Mouse (Mus musculus): ENCODE results near the gene Zbtb34. TPM values are rescaled to one million over a fixed set of nuclear protein-coding genes. Genes with fewer than 3 reads are reported as not detected.

Gene Zbtb34
- polyA plus RNA-seq, 1 experiment from 2014 or later, result 7.4 TPM

- Histone ChIP-seq H3K27me3 (replicated peaks; ENCODE audit: low read depth, poor library complexity, severe bottlenecking) (no peaks in the 10 kb centered on the region; the same call in 1 of the 2 replicates), H3K27ac (replicated peaks) (peak overlapping the region; percentile 84), H3K4me3 (peak overlapping the region; percentile 71), H3K36me3 (replicated peaks) (no peaks in the 10 kb centered on the region), H3K4me1 (peaks cover 14% of the 10 kb centered on the region), H3K9me3 (0 out of 2 replicates have a peak, but pooled peaks cover 3% of the 10 kb centered on the region)
- WGBS, result 31% methylated on average over 18 of the region's 18 CpGs
- DNase-seq (ENCODE audit: low spot score), result no peak
These were observed 59.3 kb downstream of the Zbtb34 start for GRCm38 (mm10) chr2:33371648-33372408.

GRCm38 (mm10) chr2:33370777-33371647 is 60.1 kb downstream of the Zbtb34 start, which contains the start of gene Ralgps1:
Gene Ralgps1, minus strand, starts transcription at chr2:33371486.
- peak; percentile 99 for DNase-seq (ENCODE audit: low spot score)
- H3K4me3 ChIP-seq, result peak within 1 kb of the TSS; percentile 71
- whole genome bisulfite sequencing, result under 1% methylated on average over 61 of the region's 74 CpGs

GRCm38 (mm10) chr2:33370276-33370776 is 60.8 kb downstream of the Zbtb34 start:
- WGBS, result 13% methylated on average over 15 of the region's 15 CpGs
- Histone ChIP-seq H3K36me3 (replicated peaks) (no peaks in the 10 kb centered on the region), H3K27me3 (replicated peaks; ENCODE audit: low read depth, poor library complexity, severe bottlenecking) (no peaks in the 10 kb centered on the region; the same call in 1 of the 2 replicates), H3K4me3 (peak overlapping the region; percentile 71), H3K9me3 (no peaks in the 10 kb centered on the region), H3K4me1 (peaks cover 14% of the 10 kb centered on the region), H3K27ac (replicated peaks) (peak overlapping the region; percentile 84; the same call in 1 of the 2 replicates)
- no peak for DNase-seq (ENCODE audit: low spot score)

More at GRCm38 (mm10) chr2:33370777-33371647, 60.1 kb downstream of the Zbtb34 start, which contains the start of gene Ralgps1:
- Histone ChIP-seq H3K27ac (replicated peaks) (peak within 1 kb of the TSS; percentile 84), H3K9me3 (no peaks in the 10 kb centered on the region), H3K27me3 (replicated peaks; ENCODE audit: low read depth, poor library complexity, severe bottlenecking) (no peaks in the 10 kb centered on the region; the same call in 1 of the 2 replicates), H3K4me1 (peaks cover 14% of the 10 kb centered on the region), H3K36me3 (replicated peaks) (no peaks in the 10 kb centered on the region)

- Histone ChIP-seq H3K4me1 (peaks cover 14% of the 10 kb centered on the region), H3K9me3 (no peaks in the 10 kb centered on the region), H3K36me3 (replicated peaks) (no peaks in the 10 kb centered on the region), H3K4me3 (no peak overlapping the region), H3K27ac (replicated peaks) (no peak overlapping the region), H3K27me3 (replicated peaks; ENCODE audit: low read depth, poor library complexity, severe bottlenecking) (no peaks in the 10 kb centered on the region; the same call in 1 of the 2 replicates)
- no peak for DNase-seq (ENCODE audit: low spot score)
- 73% methylated on average over 3 of the region's 3 CpGs for WGBS
These were observed 61.7 kb downstream of the Zbtb34 start for GRCm38 (mm10) chr2:33369453-33369852.

- WGBS, result 88% methylated on average over 1 of the region's 1 CpGs
- H3K27ac ChIP-seq (replicated peaks), result no peak overlapping the region
- H3K4me3 ChIP-seq, result no peak overlapping the region
- DNase-seq (ENCODE audit: low spot score), result no peak
- no peaks in the 10 kb centered on the region for H3K9me3 ChIP-seq
- H3K27me3 ChIP-seq (replicated peaks; ENCODE audit: low read depth, poor library complexity, severe bottlenecking), result no peaks in the 10 kb centered on the region; the same call in 1 of the 2 replicates
- no peaks in the 10 kb centered on the region for H3K36me3 ChIP-seq (replicated peaks)
- peaks cover 14% of the 10 kb centered on the region for H3K4me1 ChIP-seq
These were observed 62.6 kb downstream of the Zbtb34 start for GRCm38 (mm10) chr2:33368486-33368885.

GRCm38 (mm10) chr2:33365703-33366471 is 65.2 kb downstream of the Zbtb34 start:
- no peak for DNase-seq (ENCODE audit: low spot score)
- Histone ChIP-seq H3K27ac (replicated peaks) (no peak overlapping the region), H3K9me3 (no peaks in the 10 kb centered on the region), H3K4me3 (no peak overlapping the region), H3K36me3 (replicated peaks) (no peaks in the 10 kb centered on the region), H3K27me3 (replicated peaks; ENCODE audit: low read depth, poor library complexity, severe bottlenecking) (no peaks in the 10 kb centered on the region; the same call in 1 of the 2 replicates), H3K4me1 (peaks cover 11% of the 10 kb centered on the region)
- WGBS, result 83% methylated on average over 9 of the region's 9 CpGs

- no peaks in the 10 kb centered on the region for H3K9me3 ChIP-seq
- no peaks in the 10 kb centered on the region for H3K36me3 ChIP-seq (replicated peaks)
- H3K27ac ChIP-seq (replicated peaks), result no peak overlapping the region
- 0 out of 2 replicates have a peak, but pooled peaks cover 4% of the 10 kb centered on the region for H3K4me1 ChIP-seq
- no peaks in the 10 kb centered on the region; the same call in 1 of the 2 replicates for H3K27me3 ChIP-seq (replicated peaks; ENCODE audit: low read depth, poor library complexity, severe bottlenecking)
- no peak overlapping the region for H3K4me3 ChIP-seq
- 92% methylated on average over 4 of the region's 4 CpGs for WGBS
- DNase-seq (ENCODE audit: low spot score), result no peak
These were observed 66.5 kb downstream of the Zbtb34 start for GRCm38 (mm10) chr2:33364656-33365055.

- Histone ChIP-seq H3K27ac (replicated peaks) (no peak overlapping the region), H3K4me1 (no peaks in the 10 kb centered on the region), H3K27me3 (replicated peaks; ENCODE audit: low read depth, poor library complexity, severe bottlenecking) (no peaks in the 10 kb centered on the region), H3K4me3 (no peak overlapping the region), H3K9me3 (no peaks in the 10 kb centered on the region), H3K36me3 (replicated peaks) (no peaks in the 10 kb centered on the region)
- WGBS, result 81% methylated on average over 4 of the region's 4 CpGs
- no peak for DNase-seq (ENCODE audit: low spot score)
These were observed 67.2 kb downstream of the Zbtb34 start for GRCm38 (mm10) chr2:33363890-33364289.

GRCm38 (mm10) chr2:33361139-33361716 is 69.9 kb downstream of the Zbtb34 start:
- WGBS, result 86% methylated on average over 9 of the region's 9 CpGs
- no peaks in the 10 kb centered on the region for H3K4me1 ChIP-seq
- H3K4me3 ChIP-seq, result no peak overlapping the region
- DNase-seq (ENCODE audit: low spot score), result no peak
- no peak overlapping the region for H3K27ac ChIP-seq (replicated peaks)
- H3K27me3 ChIP-seq (replicated peaks; ENCODE audit: low read depth, poor library complexity, severe bottlenecking), result no peaks in the 10 kb centered on the region
- no peaks in the 10 kb centered on the region for H3K36me3 ChIP-seq (replicated peaks)
- no peaks in the 10 kb centered on the region for H3K9me3 ChIP-seq

GRCm38 (mm10) chr2:33360564-33360963 is 70.6 kb downstream of the Zbtb34 start:
- Histone ChIP-seq H3K4me3 (no peak overlapping the region), H3K4me1 (no peaks in the 10 kb centered on the region), H3K36me3 (replicated peaks) (no peaks in the 10 kb centered on the region), H3K27ac (replicated peaks) (no peak overlapping the region), H3K9me3 (no peaks in the 10 kb centered on the region), H3K27me3 (replicated peaks; ENCODE audit: low read depth, poor library complexity, severe bottlenecking) (no peaks in the 10 kb centered on the region)
- 78% methylated on average over 3 of the region's 3 CpGs for WGBS
- DNase-seq (ENCODE audit: low spot score), result no peak

- Histone ChIP-seq H3K9me3 (no peaks in the 10 kb centered on the region), H3K4me3 (no peak overlapping the region), H3K27ac (replicated peaks) (no peak overlapping the region), H3K27me3 (replicated peaks; ENCODE audit: low read depth, poor library complexity, severe bottlenecking) (no peaks in the 10 kb centered on the region), H3K36me3 (replicated peaks) (no peaks in the 10 kb centered on the region), H3K4me1 (no peaks in the 10 kb centered on the region)
- DNase-seq (ENCODE audit: low spot score), result no peak
- WGBS, result 92% methylated on average over 8 of the region's 8 CpGs
These were observed 71.9 kb downstream of the Zbtb34 start for GRCm38 (mm10) chr2:33359184-33359583.
